Mouse (Mus musculus) liver, embryonic 11.5 days (tissue): ENCODE data around the gene Slc2a8. TPM values are rescaled to one million over a fixed set of nuclear protein-coding genes. Genes with fewer than 3 reads are reported as not detected.

Source experiments
- ATAC-seq: fragments of 200-750 bp; cut with Nextera tagmentation; replicated peaks from 2 replicates; pipeline ENCODE4 v1.8.0; 2017; ENCODE audit warnings: moderate number of reproducible peaks, mild to moderate bottlenecking, moderate TSS enrichment, moderate library complexity; ENCODE audit not compliant: low FRiP score
- DNase-seq: peaks from one replicate; pipeline ENCODE4 v3.0.0-alpha.2; 2017; ENCODE audit warnings: low spot score
- H3K27ac ChIP-seq: fragments of 300-500 bp; sonication (generic); 2 replicates; pipeline ENCODE4 v1.5.1; 2014; ENCODE audit warnings: mild to moderate bottlenecking, low read depth, low read length, control low read depth
- H3K27me3 ChIP-seq: fragments of 300-500 bp; sonication (generic); replicated peaks from 2 replicates; pipeline ENCODE4 v1.6.1; 2014; ENCODE audit warnings: low read length, mixed read lengths; ENCODE audit not compliant: control insufficient read depth, insufficient read depth
- H3K36me3 ChIP-seq: fragments of 300-500 bp; sonication (generic); 2 replicates; pipeline ENCODE4 v1.6.1; 2014; ENCODE audit warnings: mild to moderate bottlenecking, low read length, moderate library complexity, mixed read lengths; ENCODE audit not compliant: control insufficient read depth, insufficient read depth
- H3K4me1 ChIP-seq: fragments of 300-500 bp; sonication (generic); replicated peaks from 2 replicates; pipeline ENCODE4 v1.6.1; 2014; ENCODE audit warnings: low read length, mixed read lengths; ENCODE audit not compliant: control insufficient read depth, insufficient read depth
- H3K4me2 ChIP-seq: fragments of 300-500 bp; sonication (generic); 2 replicates; pipeline ENCODE4 v1.6.1; 2014; ENCODE audit warnings: mild to moderate bottlenecking, control low read depth, moderate library complexity
- H3K4me3 ChIP-seq: fragments of 300-500 bp; sonication (generic); 2 replicates; pipeline ENCODE4 v1.5.1; 2014; ENCODE audit warnings: low read depth, low read length, control low read depth
- H3K9ac ChIP-seq: fragments of 300-500 bp; sonication (generic); 2 replicates; pipeline ENCODE4 v1.6.1; 2014; ENCODE audit warnings: low read depth, low read length, control low read depth
- H3K9me3 ChIP-seq: fragments of 300-500 bp; sonication (generic); 2 replicates; pipeline ENCODE4 v1.6.1; 2016; ENCODE audit warnings: low read length, inconsistent platforms, mixed read lengths; ENCODE audit not compliant: control insufficient read depth
- WGBS: fragments of 180-500 bp; shearing (Covaris S2); extraction: QIAGEN DNeasy Blood & Tissue Kit; methylation state at CpG from one replicate; pipeline ENCODE4 v1.1.7; 2014; 5-methylcytosine and 5-hydroxymethylcytosine counted together
- polyA plus RNA-seq: library from polyadenylated mRNA; unstranded; fragments of >200 nt; fragmentation: Nextera tagmentation; extraction: Ambion mirVana; gene quantifications from 2 replicates; pipeline ENCODE4 v1.2.1, GENCODE M21; 2014

Gene Slc2a8
- polyA plus RNA-seq, 1 experiment from 2014 or later = 15.0 TPM

GRCm38 (mm10) chr2:32923551-32924250, 58.2 kb downstream of the Slc2a8 start:
- Histone ChIP-seq H3K4me1 (0 out of 2 replicates have a peak, but pooled peaks cover 4% of the 10 kb centered on the region), H3K9ac (no peak overlapping the region), H3K9me3 (no peaks in the 10 kb centered on the region), H3K36me3 (peaks cover 17% of the 10 kb centered on the region), H3K27ac (no peak overlapping the region), H3K27me3 (no peaks in the 10 kb centered on the region), H3K4me2 (no peak overlapping the region), H3K4me3 (no peak overlapping the region)
- WGBS = 92% methylated on average over 24 of the region's 24 CpGs
- ATAC-seq = no peak
- DNase-seq = no peak

Other genes with a start within 250 kb of the Slc2a8 start
- 0.22 TPM in 1 of 2 replicates, not detected in the other for gene 6330409D20Rik, start 241.1 kb downstream of the Slc2a8 start, polyA plus RNA-seq
- 57.2 and 60.5 TPM in 2 replicates for gene Tor2a, start 224.8 kb downstream of the Slc2a8 start, polyA plus RNA-seq
- gene Ttc16, start 206.4 kb downstream of the Slc2a8 start, polyA plus RNA-seq = 0.30 and 0.31 TPM in 2 replicates
- gene Ptrh1, start 206.3 kb downstream of the Slc2a8 start, polyA plus RNA-seq = 4.9 and 5.8 TPM in 2 replicates
- gene Cfap157, start 197.7 kb downstream of the Slc2a8 start, polyA plus RNA-seq = 0.30 and 0.79 TPM in 2 replicates
- gene Stxbp1, start 134.8 kb downstream of the Slc2a8 start, polyA plus RNA-seq = 11.8 and 12.0 TPM in 2 replicates
- gene Fam129b, start 106.0 kb downstream of the Slc2a8 start, polyA plus RNA-seq = 11.1 and 11.9 TPM in 2 replicates
- 276 and 295 TPM in 2 replicates for gene Rpl12, start 20.5 kb downstream of the Slc2a8 start, polyA plus RNA-seq
- 6.1 and 6.7 TPM in 2 replicates for gene Lrsam1, start 20.5 kb downstream of the Slc2a8 start, polyA plus RNA-seq
- 4.4 and 4.6 TPM in 2 replicates for gene Garnl3, start 149.6 kb upstream of the Slc2a8 start, polyA plus RNA-seq
- 11.3 and 12.2 TPM in 2 replicates for gene Angptl2, start 234.0 kb upstream of the Slc2a8 start, polyA plus RNA-seq